Mouse (Mus musculus) monocyte, adult 2 months (primary cell): Measurements from ENCODE around the gene C2cd4d.

ENCODE experiments used
- DNase-seq, 2 experiments: peaks; one replicate each; pipeline ENCODE4 v3.0.0; 2022; ENCODE audit warnings: low spot score in 2 of 2, low read depth in 1 of 2

The C2cd4d gene

GRCm38 (mm10) chr3:94375861-94376260 is 13.6 kb downstream of the C2cd4d start:
- DNase-seq: no peak

- no peak for DNase-seq
These were observed 15.0 kb downstream of the C2cd4d start for GRCm38 (mm10) chr3:94377028-94377923.

- no peak for DNase-seq
These were observed 17.7 kb downstream of the C2cd4d start for GRCm38 (mm10) chr3:94379831-94380510.

- no peak for DNase-seq
These were observed 20.1 kb downstream of the C2cd4d start for GRCm38 (mm10) chr3:94382308-94382707.

GRCm38 (mm10) chr3:94383476-94383875 is 21.2 kb downstream of the C2cd4d start:
- no peak for DNase-seq

- no peak for DNase-seq
These were observed 24.4 kb downstream of the C2cd4d start for GRCm38 (mm10) chr3:94386671-94387070.

GRCm38 (mm10) chr3:94387391-94387790 is 25.2 kb downstream of the C2cd4d start:
- DNase-seq: no peak

- DNase-seq: no peak
These were observed 25.8 kb downstream of the C2cd4d start for GRCm38 (mm10) chr3:94388047-94388446.

GRCm38 (mm10) chr3:94389420-94389819 is 27.2 kb downstream of the C2cd4d start:
- DNase-seq: no peak

GRCm38 (mm10) chr3:94391001-94391400 is 28.8 kb downstream of the C2cd4d start:
- DNase-seq: no peak

GRCm38 (mm10) chr3:94392128-94392527 is 29.9 kb downstream of the C2cd4d start:
- DNase-seq: no peak

- DNase-seq: no peak
These were observed 30.8 kb downstream of the C2cd4d start for GRCm38 (mm10) chr3:94393049-94393448.

GRCm38 (mm10) chr3:94396336-94396735 is 34.1 kb downstream of the C2cd4d start:
- no peak for DNase-seq

GRCm38 (mm10) chr3:94396851-94397250 is 34.6 kb downstream of the C2cd4d start:
- DNase-seq: no peak

- DNase-seq: no peak
These were observed 36.0 kb downstream of the C2cd4d start, which contains the start of gene Lingo4 for GRCm38 (mm10) chr3:94398217-94398616. Lingo4 (plus strand) TSS chr3:94398517.

GRCm38 (mm10) chr3:94398943-94399481 is 36.8 kb downstream of the C2cd4d start:
- DNase-seq: no peak

GRCm38 (mm10) chr3:94399663-94400310 is 37.5 kb downstream of the C2cd4d start:
- no peak for DNase-seq

- no peak for DNase-seq
These were observed 40.2 kb downstream of the C2cd4d start for GRCm38 (mm10) chr3:94402451-94402850.

GRCm38 (mm10) chr3:94404366-94405054 is 42.3 kb downstream of the C2cd4d start:
- DNase-seq: no peak

GRCm38 (mm10) chr3:94405561-94405960 is 43.3 kb downstream of the C2cd4d start:
- no peak for DNase-seq

- no peak for DNase-seq
These were observed 50.3 kb downstream of the C2cd4d start for GRCm38 (mm10) chr3:94412530-94412929.
